Mouse (Mus musculus) adrenal gland, postnatal 25 days (tissue): ENCODE data around the gene Nfkbil1. TPM values are rescaled to one million over a fixed set of nuclear protein-coding genes. Genes with fewer than 3 reads are reported as not detected.
"Not testable (repeated sequence)": the region's sequence is repeated elsewhere in the genome, so short reads cannot be mapped to it uniquely, and the experiment has no call there.

Experiments used
- DNase-seq: peaks from one replicate; pipeline ENCODE4 v3.0.0; 2021; ENCODE audit warnings: mixed read lengths
- total RNA-seq: library from RNA; stranded (reverse); gene quantifications from 2 replicates; pipeline ENCODE4 v1.2.3, GENCODE M21; 2021

The Nfkbil1 gene
- total RNA-seq, 1 experiment from 2014 or later: 24.1 TPM

GRCm38 (mm10) chr17:35236996-35237395 lies 1.4 kb upstream of the Nfkbil1 start:
- DNase-seq: no peak

DNA sequence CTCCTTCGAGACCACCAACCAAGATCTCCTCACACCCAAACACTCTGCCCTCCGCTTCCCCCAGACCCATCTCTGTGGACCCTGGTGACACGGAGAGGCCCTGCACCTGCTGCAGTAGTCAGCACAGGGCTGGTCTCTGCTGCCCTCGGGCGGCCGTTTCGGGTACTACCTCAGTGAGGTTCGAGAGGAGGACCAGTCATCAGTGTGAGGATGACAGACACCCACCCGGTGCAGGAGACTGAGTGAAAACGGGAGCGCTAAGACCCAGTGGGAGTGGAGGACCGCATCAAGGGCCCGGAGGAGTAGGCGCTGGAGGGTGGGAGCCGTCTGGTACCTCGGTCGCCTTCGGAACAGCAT lies 776 bp upstream of the Nfkbil1 start:
- DNase-seq: peak; percentile 98

GRCm38 (mm10) chr17:35234903-35235302 lies 689 bp downstream of the Nfkbil1 start:
- DNase-seq: peak; percentile 58

- DNase-seq: not testable (repeated sequence)
Observed at GRCm38 (mm10) chr17:35234090-35234489, 1.5 kb downstream of the Nfkbil1 start.

DNA sequence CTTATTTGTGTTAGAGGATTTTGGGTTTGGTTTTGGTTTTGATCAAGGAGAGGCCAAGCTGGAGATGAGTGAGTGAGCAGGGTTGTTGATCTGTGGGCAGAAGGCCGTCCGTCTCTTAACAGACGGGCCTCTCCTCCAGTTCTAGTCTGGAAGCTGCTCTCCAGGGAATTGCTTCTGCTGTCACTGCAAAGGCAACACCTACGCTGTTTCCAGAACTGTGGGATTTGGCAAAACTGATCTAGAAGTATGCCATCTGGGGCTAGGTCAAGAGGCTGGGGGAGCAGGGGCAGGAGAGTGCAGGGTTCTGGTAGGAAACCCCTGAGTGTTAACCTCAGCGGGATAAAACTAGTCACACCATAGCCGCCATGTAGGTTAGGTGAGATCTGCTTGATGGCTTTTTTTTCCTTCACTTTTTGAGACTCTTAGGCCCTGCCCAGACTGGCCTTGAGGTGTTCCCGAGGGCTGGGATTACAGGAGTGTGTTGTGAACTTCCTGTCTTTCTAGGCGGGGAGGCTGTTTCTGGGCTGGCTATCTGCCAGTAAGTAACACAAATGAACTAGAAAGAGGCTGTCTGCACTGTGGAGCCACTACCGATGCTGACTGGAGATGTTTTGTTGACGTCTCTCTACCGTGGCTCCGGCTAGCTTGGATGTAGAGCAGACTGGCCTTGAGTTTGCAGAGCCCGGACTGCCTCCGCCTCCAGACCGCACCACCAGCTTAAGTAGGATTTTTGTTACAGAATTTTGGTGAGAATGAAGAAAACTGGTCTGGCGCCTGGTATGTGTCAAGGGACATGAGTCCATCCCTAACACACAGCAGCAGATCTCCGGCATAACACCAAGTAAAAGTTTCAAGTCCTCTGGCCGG lies 2.2 kb downstream of the Nfkbil1 start, which contains the start of gene Atp6v1g2:
Gene Atp6v1g2, plus strand, starts transcription at position 547 of the 867 bp plus-strand sequence.
- no peak for DNase-seq

- DNase-seq: no peak
Observed at GRCm38 (mm10) chr17:35232659-35233058, 2.9 kb downstream of the Nfkbil1 start.

GRCm38 (mm10) chr17:35232043-35232442 lies 3.5 kb downstream of the Nfkbil1 start:
- peak; percentile 89 for DNase-seq

DNA sequence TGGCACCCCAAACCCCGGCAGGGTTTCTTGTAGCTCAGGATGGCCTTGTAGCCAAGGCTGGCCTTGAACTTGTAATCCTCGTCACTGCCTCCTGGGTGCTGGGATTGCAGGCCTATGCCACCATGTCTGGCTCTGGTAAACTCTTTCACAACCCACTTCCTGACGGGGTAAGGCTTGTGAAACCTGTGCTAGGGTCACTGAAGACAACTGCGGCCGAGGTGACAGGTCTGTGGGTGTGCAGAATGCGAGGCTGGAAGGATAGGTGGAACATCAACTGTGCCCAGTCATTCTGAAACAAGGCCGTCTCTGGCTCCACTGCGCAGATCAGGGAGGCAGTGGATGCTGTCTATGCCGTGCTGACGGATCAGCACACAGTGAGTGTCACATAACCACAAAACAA lies 4.6 kb downstream of the Nfkbil1 start:
- no peak for DNase-seq

DNA sequence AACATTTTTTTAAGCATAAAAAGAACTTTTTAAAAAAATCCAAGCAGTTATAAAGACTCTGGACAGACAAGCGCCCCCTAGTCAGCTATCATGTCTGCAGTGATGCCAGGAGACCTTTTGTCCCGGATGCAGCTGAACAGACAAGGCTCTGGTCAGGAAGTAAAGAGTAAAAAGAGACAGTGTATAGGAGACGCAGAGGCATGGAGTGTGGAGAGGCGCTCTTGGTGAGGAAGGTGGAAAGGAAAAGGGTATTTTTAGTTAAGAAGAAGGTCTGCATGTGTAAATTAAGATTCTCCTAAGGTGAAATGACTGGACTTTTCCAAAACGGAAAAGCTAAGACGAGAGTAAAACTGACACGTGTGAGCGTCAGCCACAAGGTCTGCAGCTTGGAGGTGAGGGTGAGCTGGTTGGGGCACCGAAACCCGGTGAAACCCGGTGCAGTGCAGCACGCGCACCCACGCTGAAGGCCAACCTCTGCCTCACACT lies 9.0 kb downstream of the Nfkbil1 start:
- DNase-seq: no peak

- no peak for DNase-seq
Observed at GRCm38 (mm10) chr17:35225456-35225855, 10.1 kb downstream of the Nfkbil1 start.

DNA sequence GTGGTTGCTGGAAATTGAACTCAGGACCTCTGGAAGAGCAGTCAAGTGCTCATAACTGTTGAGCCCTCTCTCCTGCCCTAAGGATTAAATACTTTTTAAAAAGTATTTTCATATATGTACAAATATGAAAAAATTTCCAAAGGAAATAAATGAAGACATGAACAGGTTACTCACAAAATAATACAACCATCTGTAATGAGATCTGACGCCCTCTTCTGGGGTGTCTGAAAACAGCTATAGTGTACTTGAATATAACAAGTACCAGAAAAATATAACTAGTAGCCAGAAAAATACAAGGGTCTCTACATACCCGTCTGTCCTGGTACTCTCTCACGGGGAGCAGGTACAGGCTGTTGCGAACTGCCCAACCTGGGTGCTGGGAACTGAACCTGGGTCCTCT lies 11.0 kb downstream of the Nfkbil1 start:
- DNase-seq: no peak

DNA sequence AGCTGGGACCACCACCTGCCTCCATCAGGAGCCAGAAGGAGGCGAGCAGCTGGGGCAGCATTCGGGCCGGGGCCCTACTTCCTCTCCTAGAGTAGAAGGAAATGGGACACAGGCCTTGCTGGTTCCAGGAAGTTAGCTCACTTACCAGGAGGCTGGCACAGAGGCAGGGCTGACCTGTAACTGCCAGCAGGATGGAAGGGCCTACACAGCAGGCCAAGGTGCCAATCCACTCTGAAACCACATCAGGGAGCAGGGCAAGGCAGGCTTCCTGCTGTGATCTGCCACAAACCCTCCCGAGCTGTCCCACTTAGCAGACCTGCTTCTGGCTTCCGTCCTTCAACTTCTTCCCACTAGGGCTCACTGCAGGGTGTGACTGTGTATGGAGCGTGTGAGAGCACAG lies 13.3 kb downstream of the Nfkbil1 start:
- no peak for DNase-seq

GRCm38 (mm10) chr17:35220156-35220952 lies 15.2 kb downstream of the Nfkbil1 start, which contains the start of gene Gm16181:
Gm16181 (plus strand) TSS chr17:35220834.
- no peak for DNase-seq

DNA sequence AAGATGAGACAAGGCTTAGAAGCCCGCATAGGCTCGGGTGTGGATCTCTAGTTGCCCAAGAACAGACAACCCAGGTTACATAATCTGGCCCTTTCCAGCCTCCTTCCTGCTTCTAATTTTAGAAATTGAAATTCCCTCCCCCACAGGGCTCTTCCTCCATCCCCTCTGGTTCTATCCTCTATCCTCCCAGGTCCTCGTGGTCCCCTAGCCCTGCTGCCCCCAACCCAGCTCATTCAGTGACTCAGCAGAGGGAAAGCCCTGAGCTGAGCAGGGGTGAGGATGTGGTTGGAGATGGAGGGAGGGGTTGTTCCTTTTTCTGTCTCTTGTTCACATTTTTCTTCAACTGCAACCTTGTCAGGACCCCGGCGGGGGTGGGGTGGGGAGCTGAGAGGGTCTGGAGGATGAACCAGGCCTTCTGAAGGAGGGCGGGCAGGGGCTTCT lies 16.0 kb downstream of the Nfkbil1 start:
- DNase-seq: no peak

GRCm38 (mm10) chr17:35218516-35219193 lies 16.9 kb downstream of the Nfkbil1 start:
- DNase-seq: no peak

- no peak for DNase-seq
Observed at GRCm38 (mm10) chr17:35213071-35213470, 22.5 kb downstream of the Nfkbil1 start.

DNA sequence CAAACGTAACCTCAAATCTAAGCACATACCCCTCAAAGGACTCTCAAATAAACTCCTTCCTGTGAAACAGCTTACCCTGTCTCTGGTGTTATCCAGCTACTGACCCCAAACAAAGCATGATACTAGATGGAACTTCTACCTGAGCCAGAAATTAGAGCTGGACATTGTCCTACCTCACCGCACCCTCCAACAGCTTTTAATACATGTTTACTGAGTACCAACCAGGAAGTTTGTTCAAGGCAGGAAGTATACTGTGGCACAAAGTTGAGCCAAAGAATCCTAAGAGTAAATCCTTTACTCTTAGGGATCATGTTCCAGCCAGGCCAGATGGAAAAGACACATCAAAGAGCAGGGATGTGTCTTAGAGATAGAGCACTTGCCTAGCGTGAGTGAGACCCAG lies 25.0 kb downstream of the Nfkbil1 start:
- no peak for DNase-seq

DNA sequence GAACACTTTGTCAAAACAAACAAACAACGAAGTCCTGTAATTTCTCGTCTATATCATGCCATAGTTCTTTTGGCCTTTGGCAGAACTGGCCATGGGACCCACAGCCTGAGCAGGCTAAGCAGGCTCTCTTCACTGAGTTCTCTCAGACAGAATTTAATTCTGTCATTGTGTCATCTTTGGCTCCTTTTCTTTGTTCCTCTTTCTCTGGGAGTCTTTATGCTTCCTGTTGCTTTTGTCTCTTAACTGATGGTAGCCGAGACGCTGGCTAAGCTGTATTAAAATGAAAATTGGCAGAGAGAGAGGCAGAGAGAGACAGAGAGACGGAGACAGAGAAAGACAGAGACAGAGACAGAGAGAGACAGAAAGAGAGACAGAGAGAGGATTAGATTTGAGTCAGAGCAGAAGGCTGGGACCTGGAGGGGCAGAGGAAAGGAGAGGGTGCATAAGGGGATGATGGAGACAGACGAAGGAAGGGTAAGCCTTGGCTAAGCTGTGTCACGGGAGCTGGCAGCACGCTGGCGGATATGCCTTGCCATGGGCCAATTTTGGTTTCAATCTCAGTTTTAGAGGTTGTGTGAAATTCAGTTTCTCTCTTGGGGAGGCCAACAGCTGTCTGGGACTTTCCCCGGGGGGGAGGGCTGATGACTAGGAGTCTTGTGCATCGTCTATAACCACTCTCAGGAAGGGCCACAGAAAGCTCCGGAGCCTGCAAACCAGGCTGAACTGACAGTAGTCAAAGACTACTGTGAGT lies 25.6 kb downstream of the Nfkbil1 start:
- DNase-seq: no peak

GRCm38 (mm10) chr17:35205380-35205769 lies 30.2 kb downstream of the Nfkbil1 start:
- DNase-seq: no peak

DNA sequence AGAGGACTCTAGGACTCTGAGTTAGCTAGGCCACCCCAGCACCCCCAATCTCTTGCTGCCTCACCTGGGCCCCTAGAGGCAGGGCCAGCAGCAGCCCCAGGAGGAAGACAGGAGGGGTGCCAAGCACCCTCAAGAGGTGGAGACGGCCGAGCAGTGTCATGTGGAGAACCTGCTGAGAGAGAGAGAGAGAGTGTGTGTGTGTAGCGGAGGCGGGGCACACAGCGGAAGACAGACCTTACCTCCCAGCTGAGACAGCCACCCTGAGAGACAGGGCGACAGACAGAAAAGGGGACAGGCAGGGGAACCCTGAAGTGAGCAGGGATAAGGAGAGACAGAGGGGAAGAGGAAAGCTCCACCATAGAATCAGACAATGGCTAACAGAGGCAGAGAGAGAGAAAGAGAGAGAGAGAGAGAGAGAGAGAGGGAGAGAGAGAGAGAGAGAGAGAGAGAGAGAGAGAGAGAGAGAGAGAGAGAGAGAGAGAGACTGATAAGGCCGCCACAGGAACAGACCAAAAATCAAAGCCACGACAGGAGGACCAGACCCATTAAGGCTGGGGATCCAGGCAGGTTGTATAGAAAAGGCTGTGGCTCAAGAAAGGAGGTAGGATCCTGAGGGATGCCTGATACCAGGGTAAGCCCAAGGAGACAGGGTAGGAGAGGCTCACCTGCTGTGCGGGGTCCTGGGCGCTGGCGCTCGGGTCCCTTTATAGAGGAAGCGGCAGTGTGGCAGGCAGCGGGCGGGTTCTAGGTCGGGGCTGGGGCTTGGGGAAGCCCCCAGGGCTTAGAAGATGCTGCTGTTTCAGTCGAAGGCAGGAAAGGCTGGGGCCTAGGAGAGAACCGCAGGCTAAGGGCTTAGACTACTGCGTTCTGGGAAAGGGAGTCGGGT lies 30.9 kb downstream of the Nfkbil1 start, which contains the start of gene Lta:
Gene Lta, minus strand, starts transcription at position 858 of the 886 bp plus-strand sequence.
- no peak for DNase-seq

DNA sequence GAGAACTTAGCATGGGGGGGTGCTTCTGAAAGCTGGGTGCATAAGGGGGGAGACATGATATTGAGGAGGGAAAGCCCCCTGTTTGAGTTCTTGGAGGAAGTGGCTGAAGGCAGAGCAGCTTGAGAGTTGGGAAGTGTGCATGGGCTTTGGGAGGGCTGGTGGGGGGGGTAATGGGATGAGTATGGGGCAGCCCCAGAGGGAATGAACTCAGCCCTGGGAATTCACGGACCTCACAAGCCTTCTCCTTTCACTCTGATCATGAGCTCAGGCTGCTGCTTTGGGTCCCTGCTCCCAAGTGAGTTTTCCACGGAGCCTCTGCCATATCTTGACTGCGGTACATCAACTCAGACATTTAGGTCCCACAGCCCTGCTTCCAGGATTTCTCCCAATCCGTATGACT lies 33.1 kb downstream of the Nfkbil1 start:
- DNase-seq: no peak
